Mouse (Mus musculus) myocyte (in vitro differentiated cells): ENCODE data around the gene Zfp131. TPM values are rescaled to one million over a fixed set of nuclear protein-coding genes. Genes with fewer than 3 reads are reported as not detected.

Experiments
- H3K27me3 ChIP-seq: one replicate; pipeline ENCODE4 v1.6.1; 2011; ENCODE audit not compliant: control insufficient read depth, insufficient read depth, insufficient read length
- H3K36me3 ChIP-seq: one replicate; pipeline ENCODE4 v1.6.1; 2011; ENCODE audit not compliant: control insufficient read depth, insufficient read depth
- H3K4me2 ChIP-seq: one replicate; pipeline ENCODE4 v1.6.1; 2011; ENCODE audit warnings: low read depth, control low read depth
- H3K4me3 ChIP-seq: one replicate; pipeline ENCODE4 v1.5.1; 2011; ENCODE audit warnings: mild to moderate bottlenecking, control low read depth, moderate library complexity
- H3K79me2 ChIP-seq: one replicate; pipeline ENCODE4 v1.6.1; 2011; ENCODE audit not compliant: control insufficient read depth, insufficient read depth
- H3ac ChIP-seq: one replicate; pipeline ENCODE4 v1.6.1; 2011; ENCODE audit not compliant: control insufficient read depth, insufficient read length
- CEBPB ChIP-seq: IDR thresholded peaks from 2 replicates; pipeline ENCODE4 v1.6.1; 2011; ENCODE audit warnings: mild to moderate bottlenecking, moderate library complexity; ENCODE audit not compliant: poor library complexity, insufficient read depth, severe bottlenecking
- E2F4 ChIP-seq: IDR thresholded peaks from one replicate; pipeline ENCODE4 v1.6.1; 2011; ENCODE audit warnings: mild to moderate bottlenecking, control low read depth, moderate library complexity; ENCODE audit not compliant: insufficient read depth
- MAX ChIP-seq: IDR thresholded peaks from one replicate; pipeline ENCODE4 v1.6.1; 2011; ENCODE audit warnings: low read depth, mild to moderate bottlenecking, control low read depth
- MYOD1 ChIP-seq, 3 experiments: IDR thresholded peaks; one replicate each; pipeline ENCODE4 v1.6.1; 2011; ENCODE audit warnings: control low read depth in 2 of 3, low read depth in 2 of 3, mild to moderate bottlenecking in 2 of 3, moderate library complexity in 1 of 3; ENCODE audit not compliant: insufficient read length in 2 of 3, control insufficient read depth in 1 of 3
- MYOG ChIP-seq, 3 experiments: IDR thresholded peaks; one replicate each; pipeline ENCODE4 v1.6.1; 2011; ENCODE audit warnings: control low read depth in 2 of 3, low read depth in 2 of 3, mild to moderate bottlenecking in 2 of 3; ENCODE audit not compliant: insufficient read length in 2 of 3, control insufficient read depth in 1 of 3, insufficient read depth in 1 of 3
- POLR2A ChIP-seq: IDR thresholded peaks from one replicate; pipeline ENCODE4 v1.6.1; 2011; ENCODE audit warnings: low read depth, mild to moderate bottlenecking, control low read depth, moderate library complexity; ENCODE audit not compliant: insufficient read length
- POLR2AphosphoS2 ChIP-seq: IDR thresholded peaks from one replicate; pipeline ENCODE4 v1.6.1; 2011; ENCODE audit warnings: low read depth, control low read depth; ENCODE audit not compliant: insufficient read length
- REST ChIP-seq: IDR thresholded peaks from one replicate; pipeline ENCODE4 v1.6.1; 2011; ENCODE audit warnings: mild to moderate bottlenecking, control low read depth, moderate library complexity; ENCODE audit not compliant: insufficient read depth, insufficient read length
- SRF ChIP-seq: IDR thresholded peaks from one replicate; pipeline ENCODE4 v1.6.1; 2011; ENCODE audit warnings: low read depth; ENCODE audit not compliant: control insufficient read depth, insufficient read length
- TCF12 ChIP-seq: IDR thresholded peaks from one replicate; pipeline ENCODE4 v1.6.1; 2011; ENCODE audit warnings: mild to moderate bottlenecking, control low read depth; ENCODE audit not compliant: poor library complexity, insufficient read depth, severe bottlenecking
- TCF3 ChIP-seq: IDR thresholded peaks from one replicate; pipeline ENCODE4 v1.6.1; 2011; ENCODE audit warnings: low read depth, control low read depth; ENCODE audit not compliant: insufficient read length
- USF1 ChIP-seq: IDR thresholded peaks from one replicate; pipeline ENCODE4 v1.6.1; 2011; ENCODE audit warnings: low read depth, mild to moderate bottlenecking, control low read depth, moderate library complexity
- polyA plus RNA-seq: library from polyadenylated mRNA; unstranded; fragments of >200 nt; fragmentation: generic; extraction: Trizol; gene quantifications from one replicate; pipeline ENCODE4 v1.2.1, GENCODE M21; 2012; ENCODE audit warnings: missing spikeins

Gene Zfp131
- polyA plus RNA-seq, 1 experiment, result 9.1 TPM

DNA sequence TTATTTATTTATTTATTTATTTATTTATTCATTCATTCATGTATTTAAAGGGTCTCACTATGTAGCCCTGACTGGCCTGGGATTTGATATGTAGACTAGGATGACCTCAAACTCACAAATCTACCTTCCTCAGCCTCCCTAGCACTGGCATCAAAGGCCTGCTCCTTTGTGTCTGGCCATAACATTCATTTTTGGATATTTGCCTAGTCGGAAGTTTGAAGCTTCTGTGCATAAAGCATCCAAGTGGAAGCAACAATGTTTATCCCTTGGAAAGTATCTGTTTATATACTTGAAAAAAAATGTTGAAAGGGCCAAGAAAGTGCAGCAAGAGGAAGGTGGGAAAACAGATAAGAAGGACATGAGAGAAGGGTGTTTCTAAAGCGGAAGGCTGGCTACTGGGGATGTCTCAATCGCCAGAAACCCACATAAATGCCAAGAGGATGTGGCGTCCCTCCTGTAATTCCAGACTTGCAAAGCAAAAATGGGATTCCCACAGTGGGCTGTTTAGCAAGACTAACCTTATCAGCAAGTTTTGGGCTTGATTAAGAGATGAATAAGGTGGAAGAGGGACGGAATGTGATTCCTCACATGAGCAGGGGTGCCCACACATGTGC lies 2.2 kb upstream of the Zfp131 start:
- Histone ChIP-seq H3K4me3 (no peak overlapping the region), H3K4me2 (no peak overlapping the region), H3K79me2 (peaks cover 23% of the 10 kb centered on the region), H3K27me3 (no peaks in the 10 kb centered on the region), H3K36me3 (peaks cover 11% of the 10 kb centered on the region), H3ac (no peak overlapping the region)
- TF ChIP-seq E2F4 (no peak), USF1 (no peak)

DNA sequence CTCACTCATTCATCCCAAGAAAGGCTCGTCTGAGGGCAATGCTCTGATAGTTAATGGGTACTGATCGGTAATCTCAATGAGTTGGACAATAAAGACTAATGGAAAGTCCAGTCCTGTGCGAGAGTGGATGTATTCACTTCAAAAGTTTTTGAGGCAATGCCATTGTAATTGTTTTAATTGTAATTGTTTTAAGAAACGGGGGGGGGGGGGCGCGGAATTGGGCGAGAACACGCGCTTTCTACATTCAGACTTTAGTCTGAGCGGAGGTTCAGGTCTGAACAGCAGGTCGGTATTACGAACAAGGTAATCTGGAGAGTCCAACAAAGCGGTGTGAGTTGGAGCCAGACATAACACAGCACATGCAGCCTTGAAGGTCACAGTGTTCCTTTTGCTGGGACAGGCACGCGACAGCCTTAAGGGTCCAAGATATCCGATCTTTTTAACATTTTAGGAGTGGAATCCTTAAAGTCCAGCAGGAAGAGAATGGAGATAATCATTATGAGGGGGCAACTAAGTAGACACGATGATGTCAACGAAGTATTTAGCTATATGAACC lies 969 bp upstream of the Zfp131 start:
- H3K4me3 ChIP-seq, result peak overlapping the region; percentile 77
- H3K79me2 ChIP-seq, result peaks cover 23% of the 10 kb centered on the region
- no peaks in the 10 kb centered on the region for H3K27me3 ChIP-seq
- H3K4me2 ChIP-seq, result peak overlapping the region; percentile 78
- H3ac ChIP-seq, result peak overlapping the region; percentile 97
- peaks cover 11% of the 10 kb centered on the region for H3K36me3 ChIP-seq
- TF ChIP-seq REST (no peak), TCF12 (no peak), POLR2AphosphoS2 (no peak), MAX (no peak), SRF (no peak), MYOG (IDR thresholded peaks at IDR 0.05; ENCODE audit: control insufficient read depth in 1 of 3, insufficient read depth in 1 of 3, insufficient read length in 2 of 3, low read depth in 2 of 3) (no peak), E2F4 (no peak), TCF3 (no peak), USF1 (no peak), CEBPB (no peak)

DNA sequence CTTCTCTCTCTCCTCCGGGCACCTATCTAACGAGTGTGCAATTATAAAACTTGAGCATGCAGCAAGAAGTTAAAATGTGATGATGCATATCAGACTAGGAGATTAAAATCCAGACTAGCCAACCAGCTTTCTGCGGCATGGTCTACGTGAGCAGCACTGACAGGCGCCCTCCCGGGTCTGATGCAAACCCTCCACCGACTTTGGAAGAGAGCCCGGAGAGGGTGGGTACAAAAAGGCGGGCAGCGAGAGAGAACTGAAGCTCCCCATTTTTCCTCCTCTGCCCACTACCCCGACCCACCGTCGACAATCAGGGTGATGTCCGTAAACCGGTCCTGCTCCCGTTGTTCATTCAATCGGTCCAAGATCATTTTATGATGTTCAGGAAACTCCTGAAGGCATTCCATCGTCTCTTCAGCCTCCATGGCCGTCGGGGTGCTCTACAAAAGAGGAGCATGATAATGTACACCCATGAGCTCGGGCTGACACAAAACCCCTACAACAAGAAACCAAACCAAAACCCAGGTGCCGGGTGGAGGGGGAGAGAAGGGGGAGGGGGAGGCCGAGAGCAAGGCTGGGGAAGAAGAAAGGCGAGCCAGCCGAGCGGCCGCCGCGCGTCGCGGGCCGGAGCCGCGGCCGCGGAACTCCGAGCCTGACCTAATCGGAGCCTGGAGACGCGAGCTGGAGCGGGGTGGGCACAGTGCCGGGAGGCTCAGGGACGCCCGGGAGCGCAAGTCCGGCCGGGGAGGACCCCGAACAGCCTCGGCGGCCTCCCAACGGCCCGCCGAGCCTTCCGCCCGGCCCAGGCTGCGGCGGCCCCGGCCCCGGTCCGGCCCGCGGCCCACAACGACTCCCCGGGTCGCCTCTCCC lies 605 bp downstream of the Zfp131 start:
- TF ChIP-seq MYOD1 (IDR thresholded peaks at IDR 0.05; ENCODE audit: control insufficient read depth in 1 of 3, insufficient read length in 2 of 3, low read depth in 2 of 3) (no peak), TCF3 (no peak), REST (no peak), POLR2AphosphoS2 (peak; percentile 69), TCF12 (no peak), CEBPB (peak; percentile 46; the same call in 1 of the 2 replicates), SRF (no peak), MAX (no peak), MYOG (IDR thresholded peaks at IDR 0.05; ENCODE audit: control insufficient read depth in 1 of 3, insufficient read depth in 1 of 3, insufficient read length in 2 of 3, low read depth in 2 of 3) (no peak), E2F4 (no peak), POLR2A (peak; percentile 56)
- peak overlapping the region; percentile 79 for H3K4me2 ChIP-seq
- peak overlapping the region; percentile 97 for H3ac ChIP-seq
- H3K79me2 ChIP-seq, result peaks cover 28% of the 10 kb centered on the region
- H3K27me3 ChIP-seq, result no peaks in the 10 kb centered on the region
- H3K4me3 ChIP-seq, result peak overlapping the region; percentile 77
- H3K36me3 ChIP-seq, result peaks cover 27% of the 10 kb centered on the region

DNA sequence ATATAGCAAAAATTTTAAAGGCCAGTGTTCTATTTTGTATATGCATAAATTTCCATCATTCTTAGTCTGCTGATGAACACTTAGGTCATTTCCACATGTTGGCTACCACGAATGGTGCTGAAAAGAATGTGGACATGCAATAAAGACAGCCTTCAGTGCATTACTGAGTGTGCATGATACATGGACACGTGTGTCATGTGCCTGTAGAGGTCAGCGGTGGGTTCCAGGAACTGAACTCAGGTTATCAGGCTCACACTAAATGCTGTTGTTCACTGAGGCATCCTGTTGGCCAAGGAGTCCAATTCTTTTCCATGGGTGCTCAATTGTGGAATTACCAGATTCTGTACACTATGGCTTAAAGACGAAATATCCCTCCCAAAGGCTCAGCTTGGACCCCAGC lies 7.1 kb downstream of the Zfp131 start:
- Histone ChIP-seq H3ac (no peak overlapping the region), H3K4me2 (no peak overlapping the region), H3K79me2 (peaks cover 46% of the 10 kb centered on the region), H3K27me3 (no peaks in the 10 kb centered on the region), H3K4me3 (no peak overlapping the region), H3K36me3 (peaks cover 70% of the 10 kb centered on the region)
- TF ChIP-seq E2F4 (no peak), POLR2AphosphoS2 (peak; percentile 32)

DNA sequence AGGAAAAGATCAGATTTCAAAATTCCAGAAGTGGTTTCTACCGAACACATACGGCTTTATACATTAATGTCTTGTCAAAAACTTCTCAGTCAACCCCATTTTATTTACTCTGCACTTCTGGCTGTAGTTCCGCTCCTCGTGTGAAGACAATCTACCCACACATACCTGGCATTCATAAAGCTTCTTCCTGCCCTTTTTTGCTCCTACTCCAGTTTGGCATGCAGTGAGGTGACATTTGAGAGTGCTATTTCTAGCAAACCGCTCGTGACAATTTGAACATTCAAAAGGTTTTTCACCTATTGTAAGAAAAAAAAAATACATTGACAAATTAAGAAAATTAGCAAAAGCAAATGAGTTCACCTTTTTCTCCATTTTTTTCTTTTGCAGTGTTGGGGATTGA lies 22.1 kb downstream of the Zfp131 start:
- Histone ChIP-seq H3K36me3 (peaks cover 67% of the 10 kb centered on the region), H3K4me3 (no peak overlapping the region), H3K27me3 (no peaks in the 10 kb centered on the region), H3ac (no peak overlapping the region), H3K79me2 (peaks cover 18% of the 10 kb centered on the region), H3K4me2 (no peak overlapping the region)
- TF ChIP-seq USF1 (no peak), MYOG (IDR thresholded peaks at IDR 0.05; ENCODE audit: control insufficient read depth in 1 of 3, insufficient read depth in 1 of 3, insufficient read length in 2 of 3, low read depth in 2 of 3) (no peak), MAX (no peak), MYOD1 (IDR thresholded peaks at IDR 0.05; ENCODE audit: control insufficient read depth in 1 of 3, insufficient read length in 2 of 3, low read depth in 2 of 3) (no peak), TCF3 (no peak), TCF12 (no peak), POLR2AphosphoS2 (no peak), CEBPB (no peak), E2F4 (no peak), REST (no peak), POLR2A (no peak), SRF (no peak)
